Mouse (Mus musculus) megakaryocyte, embryonic 14.5 days (primary cell): ENCODE results near the gene Cdk9.

ENCODE experiments used
- FLI1 ChIP-seq: IDR thresholded peaks from 2 replicates; pipeline ENCODE4 v1.6.1; 2012; ENCODE audit warnings: low read length, inconsistent platforms, mixed read lengths
- GATA1 ChIP-seq: IDR thresholded peaks from 3 replicates; pipeline ENCODE4 v1.6.1; 2012; ENCODE audit warnings: mixed read lengths, low read length, inconsistent platforms, borderline replicate concordance

- TF ChIP-seq GATA1 (no peak), FLI1 (no peak)
Measured at GRCm38 (mm10) chr2:32729547-32729946, 16.7 kb upstream of the Cdk9 start.
